Mouse (Mus musculus): ENCODE data around the gene Gtpbp4. TPM values are rescaled to one million over a fixed set of nuclear protein-coding genes. Genes with fewer than 3 reads are reported as not detected.
"Not testable (repeated sequence)": the region's sequence is repeated elsewhere in the genome, so short reads cannot be mapped to it uniquely, and the experiment has no call there.

Gtpbp4 gene
- 71.1 and 85.6 TPM in 2 replicates for total RNA-seq (2014; fragmentation: Nextera tagmentation)
- 155 and 169 TPM in 2 replicates for total RNA-seq (2017)

GRCm38 (mm10) chr13:8995990-8996786, at the start of gene Gtpbp4:
Gene Gtpbp4, minus strand, starts transcription at chr13:8996083.
- peak; percentile 85 for ATAC-seq (replicated peaks; ENCODE audit: poor library complexity, severe bottlenecking)

GRCm38 (mm10) chr13:9044731-9045130, 48.8 kb upstream of the Gtpbp4 start:
- no peak for ATAC-seq (replicated peaks; ENCODE audit: poor library complexity, severe bottlenecking)

- no peak for ATAC-seq (replicated peaks; ENCODE audit: poor library complexity, severe bottlenecking)
These were observed 47.6 kb upstream of the Gtpbp4 start for GRCm38 (mm10) chr13:9043289-9044049.

- ATAC-seq (replicated peaks; ENCODE audit: poor library complexity, severe bottlenecking), result no peak
These were observed 44.7 kb upstream of the Gtpbp4 start for GRCm38 (mm10) chr13:9040626-9041025.

DNA sequence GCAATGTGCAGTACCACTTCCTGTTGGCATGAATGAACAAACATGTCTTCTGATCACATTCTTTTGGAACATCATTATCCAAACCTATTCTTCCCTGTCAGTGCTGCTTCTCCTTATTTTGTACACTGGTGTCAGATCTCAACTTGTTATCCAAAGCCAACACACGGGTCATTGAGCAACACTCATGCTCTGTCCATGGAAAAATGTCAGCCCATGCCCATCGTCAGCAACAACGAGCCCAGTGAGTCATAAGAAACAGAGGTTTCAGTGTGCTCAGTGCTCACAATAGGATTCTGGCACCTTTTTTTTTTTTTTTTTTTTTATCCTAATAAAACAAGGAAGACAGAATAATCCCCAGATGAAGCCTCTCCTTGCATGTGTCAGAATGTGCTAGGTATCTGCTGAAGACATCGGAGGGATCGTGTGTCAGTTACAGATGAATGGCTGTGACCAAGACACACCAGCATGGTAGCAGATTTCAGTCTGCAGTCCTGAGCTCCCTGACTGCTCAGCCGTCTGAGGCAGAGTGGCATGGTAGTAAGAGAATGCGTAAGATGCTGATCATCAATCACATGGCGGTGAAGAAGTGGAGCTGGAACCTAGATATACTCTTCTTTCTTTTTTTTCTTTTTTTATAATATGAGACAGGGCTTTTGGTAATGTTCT, 36.2 kb upstream of the Gtpbp4 start:
- ATAC-seq (replicated peaks; ENCODE audit: poor library complexity, severe bottlenecking), result 0 out of 2 replicates have a peak, but pooled peaks have one; percentile 22

- ATAC-seq (replicated peaks; ENCODE audit: poor library complexity, severe bottlenecking), result no peak
These were observed 34.5 kb upstream of the Gtpbp4 start for GRCm38 (mm10) chr13:9030364-9030763.

GRCm38 (mm10) chr13:9027251-9027650, 31.4 kb upstream of the Gtpbp4 start:
- peak; percentile 34; the same call in 1 of the 2 replicates for ATAC-seq (replicated peaks; ENCODE audit: poor library complexity, severe bottlenecking)

GRCm38 (mm10) chr13:9022623-9023022, 26.7 kb upstream of the Gtpbp4 start:
- peak; percentile 98 for ATAC-seq (replicated peaks; ENCODE audit: poor library complexity, severe bottlenecking)

- ATAC-seq (replicated peaks; ENCODE audit: poor library complexity, severe bottlenecking), result no peak
These were observed 25.7 kb upstream of the Gtpbp4 start for GRCm38 (mm10) chr13:9021556-9021955.

- ATAC-seq (replicated peaks; ENCODE audit: poor library complexity, severe bottlenecking), result no peak
These were observed 23.8 kb upstream of the Gtpbp4 start for GRCm38 (mm10) chr13:9019713-9020112.

DNA sequence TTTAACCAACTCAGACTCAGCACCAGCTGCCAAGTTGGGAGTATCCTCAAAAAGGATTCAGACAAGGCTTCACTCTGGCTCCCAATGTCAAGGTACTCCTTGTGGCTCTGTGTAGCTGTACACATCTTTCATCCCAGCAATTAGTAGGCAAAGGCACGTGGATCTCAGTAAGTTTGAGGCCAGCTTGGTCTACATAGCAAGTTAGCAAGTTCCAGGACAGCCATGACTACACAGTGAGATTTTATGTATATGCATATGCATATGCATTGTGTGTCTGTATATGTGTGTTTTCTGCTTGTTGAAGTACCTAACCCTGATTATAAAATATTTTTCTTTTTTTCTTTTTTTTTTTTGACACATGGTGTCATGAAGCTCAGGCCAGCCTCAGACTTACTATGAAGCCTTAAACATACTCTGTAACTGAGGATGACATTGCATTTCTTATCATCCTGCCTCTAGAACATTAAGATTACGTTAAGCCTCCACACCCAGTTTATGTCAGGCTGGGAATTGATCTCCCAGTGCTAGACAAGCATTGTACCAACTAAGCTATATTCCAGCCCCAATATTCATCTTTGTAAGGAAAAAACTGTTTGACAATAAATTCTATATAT, 23.2 kb upstream of the Gtpbp4 start:
- ATAC-seq (replicated peaks; ENCODE audit: poor library complexity, severe bottlenecking), result no peak

DNA sequence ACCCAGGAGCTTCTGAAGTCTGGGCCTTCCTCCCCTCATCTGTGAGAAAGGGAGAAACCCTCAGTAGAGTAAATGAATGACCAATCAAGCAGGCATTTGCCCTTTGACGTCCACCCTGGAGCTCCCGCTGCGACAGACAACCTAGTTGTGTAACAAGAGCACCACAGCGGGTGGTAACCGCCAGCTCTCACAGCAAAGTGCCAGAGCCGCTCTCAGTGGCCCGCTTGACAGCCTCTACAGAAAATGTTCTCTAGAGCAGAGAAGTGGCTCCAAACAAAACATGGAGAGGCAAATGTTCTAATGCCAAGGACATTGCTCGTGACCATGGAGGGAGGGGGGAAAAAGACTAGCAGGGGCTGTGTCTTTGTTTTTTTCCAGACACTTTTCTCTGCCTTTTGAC, 21.3 kb upstream of the Gtpbp4 start:
- ATAC-seq (replicated peaks; ENCODE audit: poor library complexity, severe bottlenecking), result no peak

- 0 out of 2 replicates have a peak, but pooled peaks have one; percentile 28 for ATAC-seq (replicated peaks; ENCODE audit: poor library complexity, severe bottlenecking)
These were observed 18.5 kb upstream of the Gtpbp4 start for GRCm38 (mm10) chr13:9014431-9014830.

GRCm38 (mm10) chr13:9013483-9013882, 17.6 kb upstream of the Gtpbp4 start:
- ATAC-seq (replicated peaks; ENCODE audit: poor library complexity, severe bottlenecking), result no peak

DNA sequence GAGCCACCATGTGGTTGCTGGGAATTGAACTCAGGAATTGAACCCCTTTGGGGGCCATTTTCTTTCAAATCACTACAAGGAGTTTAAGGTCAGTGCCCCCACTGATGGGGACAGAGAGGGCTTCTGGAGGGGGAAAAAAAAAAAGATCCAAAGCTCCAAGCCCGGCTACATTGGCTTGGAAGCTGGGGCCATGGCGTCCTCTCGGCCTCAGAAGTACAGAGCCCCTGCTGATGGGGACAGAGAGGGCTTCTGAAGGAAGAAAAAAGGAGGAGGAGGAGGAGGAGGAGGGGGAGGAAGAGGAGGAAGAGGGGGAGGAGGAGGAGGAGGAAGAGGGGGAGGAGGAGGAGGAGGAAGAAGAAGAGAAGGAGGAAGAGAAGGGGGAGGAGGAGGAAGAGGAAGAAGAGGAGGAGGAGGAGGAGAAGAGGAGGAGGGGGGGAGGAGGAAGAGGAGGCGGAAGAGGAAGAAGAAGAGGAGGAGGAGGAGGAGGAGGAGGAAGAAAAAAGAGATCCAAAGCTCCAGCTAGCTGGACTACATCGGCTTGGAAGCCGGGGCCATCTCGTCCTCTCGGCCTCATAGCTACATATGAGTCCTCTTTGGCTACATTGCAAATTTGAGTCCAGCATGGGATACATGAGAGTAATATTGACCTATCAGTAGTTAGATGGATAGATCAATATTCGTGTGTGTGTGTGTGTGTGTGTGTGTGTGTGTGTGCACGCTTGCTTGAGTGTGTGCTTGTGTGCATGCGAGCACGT, 15.9 kb upstream of the Gtpbp4 start:
- peak; percentile 98 for ATAC-seq (replicated peaks; ENCODE audit: poor library complexity, severe bottlenecking)

GRCm38 (mm10) chr13:9003306-9003705, 7.4 kb upstream of the Gtpbp4 start:
- no peak for ATAC-seq (replicated peaks; ENCODE audit: poor library complexity, severe bottlenecking)

GRCm38 (mm10) chr13:8999464-8999863, 3.6 kb upstream of the Gtpbp4 start:
- ATAC-seq (replicated peaks; ENCODE audit: poor library complexity, severe bottlenecking), result no peak

- ATAC-seq (replicated peaks; ENCODE audit: poor library complexity, severe bottlenecking), result not testable (repeated sequence)
These were observed 1.3 kb upstream of the Gtpbp4 start for GRCm38 (mm10) chr13:8997221-8997620.

GRCm38 (mm10) chr13:8995159-8995989, 509 bp downstream of the Gtpbp4 start:
- ATAC-seq (replicated peaks; ENCODE audit: poor library complexity, severe bottlenecking), result peak; percentile 64
